Mouse (Mus musculus) brain, embryonic 14.5 days (tissue): ENCODE results near the gene Hoxc6.

ENCODE experiments used
- CTCF ChIP-seq: fragments of 200-500 bp; IDR thresholded peaks from 2 replicates; pipeline ENCODE4 v1.5.1; 2012; ENCODE audit warnings: inconsistent platforms, mild to moderate bottlenecking, moderate library complexity, borderline replicate concordance; ENCODE audit not compliant: insufficient read depth, insufficient read length; ENCODE audit errors: extremely low read depth
- POLR2A ChIP-seq: fragments of 200-500 bp; IDR thresholded peaks from 2 replicates; pipeline ENCODE4 v1.6.1; 2012; ENCODE audit warnings: mild to moderate bottlenecking, inconsistent platforms, borderline replicate concordance; ENCODE audit not compliant: poor library complexity, insufficient read depth, insufficient read length, severe bottlenecking; ENCODE audit errors: extremely low read depth

DNA sequence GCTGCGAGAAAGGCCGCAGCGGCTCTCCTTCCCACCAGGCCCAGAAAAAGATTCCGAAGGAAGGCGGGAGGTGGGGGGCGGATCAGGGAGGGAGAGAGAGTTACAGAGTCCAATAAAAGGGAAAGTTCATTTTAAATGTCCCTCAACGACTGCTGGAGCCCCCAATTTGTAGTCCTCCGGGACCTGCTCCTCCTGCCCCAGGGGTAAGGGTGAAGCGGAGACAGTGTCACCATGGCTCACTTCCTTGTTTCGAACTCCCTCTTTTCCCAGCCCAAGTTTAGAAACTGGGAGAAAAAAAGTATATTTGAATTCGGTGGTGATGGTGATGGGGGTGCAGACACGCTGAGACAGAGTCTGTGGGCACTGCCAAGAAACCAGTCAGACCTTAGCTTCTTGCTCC is 42.5 kb downstream of the Hoxc6 start:
- TF ChIP-seq POLR2A (no peak), CTCF (no peak)
